In genomic region chr7:46611970-46612369, GRCm38 (mm10) we compare ENCODE assay signal across 11 mouse cellular contexts. TPM values are rescaled to one million over a fixed set of nuclear protein-coding genes. Genes with fewer than 3 reads are reported as not detected.
DNase-seq lines count a peak whose midpoint lies in the region; ATAC-seq and TF ChIP-seq lines count a peak whose summit lies in the region.
"Had no signal": no experiment of that assay in that cellular context is flagged by ENCODE, and none has a peak within 500 bp of the region (broad histone marks: within the 10 kb centered on the region; RNA-seq: fewer than 3 reads in every experiment).

No protein-coding gene starts in this region.

- no peaks in the 10 kb centered on the region for H3K9me3 ChIP-seq in midbrain, embryonic 11.5 days (ENCODE audit: control insufficient read depth, low read length)
- H3K9me3 ChIP-seq in midbrain, postnatal 0 days (ENCODE audit: low read length), result no peaks in the 10 kb centered on the region
- no peaks in the 10 kb centered on the region for H3K9me3 ChIP-seq in liver, embryonic 12.5 days (replicated peaks)
- no peaks in the 10 kb centered on the region for H3K9me3 ChIP-seq in hindbrain, embryonic 14.5 days (ENCODE audit: control insufficient read depth, low read length)
- H3K9me3 ChIP-seq: embryonic facial prominence, embryonic 12.5 days; liver, embryonic 15.5 days; stomach, embryonic 15.5 days had no signal

- H3K27ac ChIP-seq in midbrain, embryonic 11.5 days (ENCODE audit: low read depth, low read length), result no peak overlapping the region
- no peak overlapping the region for H3K27ac ChIP-seq in midbrain, postnatal 0 days (ENCODE audit: low read depth, low read length)
- H3K27ac ChIP-seq in liver, embryonic 12.5 days, result no peak overlapping the region
- no peak overlapping the region for H3K27ac ChIP-seq in hindbrain, embryonic 14.5 days
- H3K27ac ChIP-seq: embryonic facial prominence, embryonic 12.5 days; liver, embryonic 15.5 days; stomach, embryonic 15.5 days had no signal

- no peak for ATAC-seq in midbrain, embryonic 11.5 days (ENCODE audit: low FRiP score)
- ATAC-seq in midbrain, postnatal 0 days (ENCODE audit: low FRiP score), result no peak
- no peak for ATAC-seq in liver, embryonic 12.5 days
- no peak for ATAC-seq in hindbrain, embryonic 14.5 days (ENCODE audit: low FRiP score)

- no peak overlapping the region for H3K9ac ChIP-seq in midbrain, embryonic 11.5 days (ENCODE audit: low read length)
- H3K9ac ChIP-seq in midbrain, postnatal 0 days (replicated peaks; ENCODE audit: low read length, poor library complexity, severe bottlenecking), result no peak overlapping the region
- H3K9ac ChIP-seq in liver, embryonic 12.5 days, result no peak overlapping the region
- H3K9ac ChIP-seq in hindbrain, embryonic 14.5 days, result no peak overlapping the region
- H3K9ac ChIP-seq: embryonic facial prominence, embryonic 12.5 days; liver, embryonic 15.5 days; stomach, embryonic 15.5 days had no signal

- no peaks in the 10 kb centered on the region for H3K36me3 ChIP-seq in midbrain, embryonic 11.5 days (ENCODE audit: control insufficient read depth, insufficient read depth, low read length)
- H3K36me3 ChIP-seq in midbrain, postnatal 0 days (ENCODE audit: insufficient read depth, low read length), result peaks cover 59% of the 10 kb centered on the region
- peaks cover 6% of the 10 kb centered on the region; the same call in 1 of the 2 replicates for H3K36me3 ChIP-seq in liver, embryonic 12.5 days
- H3K36me3 ChIP-seq in hindbrain, embryonic 14.5 days (replicated peaks; ENCODE audit: control insufficient read depth, insufficient read depth), result peaks cover 45% of the 10 kb centered on the region
- H3K36me3 ChIP-seq: embryonic facial prominence, embryonic 12.5 days; liver, embryonic 15.5 days; stomach, embryonic 15.5 days had no signal

- peak; percentile 33 for DNase-seq in midbrain, embryonic 11.5 days (ENCODE audit: low spot score, missing footprints)
- no peak for DNase-seq in midbrain, postnatal 0 days (ENCODE audit: low spot score)
- peak; percentile 85 to 91 for DNase-seq in cerebellum, adult 18-20 months
- peak; percentile 52 to 57 for DNase-seq in heart, postnatal 10 days
- DNase-seq in lung, postnatal 4 days, result peak; percentile 55 to 57
- DNase-seq in layer of hippocampus, postnatal 10 days (ENCODE audit: low spot score in 2 of 2), result no peak
- DNase-seq in hindbrain, embryonic 14.5 days (ENCODE audit: low spot score), result no peak

- WGBS in midbrain, embryonic 11.5 days, result 85% methylated on average over 9 of the region's 9 CpGs
- 71% methylated on average over 9 of the region's 9 CpGs for WGBS in midbrain, postnatal 0 days
- WGBS in liver, embryonic 12.5 days (ENCODE audit: insufficient replicate concordance), result 82% methylated on average over 9 of the region's 9 CpGs
- WGBS in hindbrain, embryonic 14.5 days, result 82% methylated on average over 9 of the region's 9 CpGs

- H3K4me2 ChIP-seq in midbrain, embryonic 11.5 days, result no peak overlapping the region
- no peak overlapping the region for H3K4me2 ChIP-seq in midbrain, postnatal 0 days (ENCODE audit: low read depth, low read length, poor library complexity, severe bottlenecking)
- no peak overlapping the region for H3K4me2 ChIP-seq in liver, embryonic 12.5 days
- H3K4me2 ChIP-seq in hindbrain, embryonic 14.5 days (replicated peaks), result no peak overlapping the region
- H3K4me2 ChIP-seq: embryonic facial prominence, embryonic 12.5 days; liver, embryonic 15.5 days; stomach, embryonic 15.5 days had no signal

- no peaks in the 10 kb centered on the region for H3K27me3 ChIP-seq in midbrain, embryonic 11.5 days (ENCODE audit: control insufficient read depth, insufficient read depth, low read length)
- no peaks in the 10 kb centered on the region for H3K27me3 ChIP-seq in midbrain, postnatal 0 days (ENCODE audit: insufficient read depth, low read length)
- no peaks in the 10 kb centered on the region for H3K27me3 ChIP-seq in liver, embryonic 12.5 days (replicated peaks)
- no peaks in the 10 kb centered on the region for H3K27me3 ChIP-seq in hindbrain, embryonic 14.5 days (ENCODE audit: control insufficient read depth, insufficient read depth, low read length)
- H3K27me3 ChIP-seq: embryonic facial prominence, embryonic 12.5 days; liver, embryonic 15.5 days; stomach, embryonic 15.5 days had no signal

- no peak for TF ChIP-seq CTCF in midbrain, postnatal 0 days (IDR thresholded peaks at IDR 0.05)

- intact Hi-C loops in heart, postnatal 10 days (cut with DNase I), result no loop called here

- H3K4me3 ChIP-seq in midbrain, embryonic 11.5 days (ENCODE audit: low read depth, low read length), result no peak overlapping the region
- H3K4me3 ChIP-seq in midbrain, postnatal 0 days (ENCODE audit: low read depth, low read length), result no peak overlapping the region
- H3K4me3 ChIP-seq in liver, embryonic 12.5 days, result no peak overlapping the region
- no peak overlapping the region for H3K4me3 ChIP-seq in hindbrain, embryonic 14.5 days (replicated peaks; ENCODE audit: low read length)
- H3K4me3 ChIP-seq: embryonic facial prominence, embryonic 12.5 days; liver, embryonic 15.5 days; stomach, embryonic 15.5 days had no signal

- H3K4me1 ChIP-seq in midbrain, embryonic 11.5 days (ENCODE audit: control insufficient read depth, insufficient read depth, low read length), result no peaks in the 10 kb centered on the region
- H3K4me1 ChIP-seq in midbrain, postnatal 0 days (ENCODE audit: insufficient read depth, low read length), result no peaks in the 10 kb centered on the region; the same call in 1 of the 2 replicates
- H3K4me1 ChIP-seq in liver, embryonic 12.5 days, result peaks cover 3% of the 10 kb centered on the region; the same call in 1 of the 2 replicates
- H3K4me1 ChIP-seq in hindbrain, embryonic 14.5 days (replicated peaks; ENCODE audit: control insufficient read depth, insufficient read depth, low read length), result no peaks in the 10 kb centered on the region
- H3K4me1 ChIP-seq: embryonic facial prominence, embryonic 12.5 days; liver, embryonic 15.5 days; stomach, embryonic 15.5 days had no signal

RNA-seq across cellular contexts. Expression of gene Sergef, which starts 27.6 kb away (rescaled TPM):
- polyA plus RNA-seq in midbrain, embryonic 11.5 days (2014; fragmentation: Nextera tagmentation; extraction: Ambion mirVana), result 14.3 and 15.7 TPM in 2 replicates
- 47.5 and 49.1 TPM in 2 replicates for total RNA-seq in midbrain, postnatal 0 days (2014; rRNA removed)
- 47.8 and 50.9 TPM in 2 replicates for polyA plus RNA-seq in midbrain, postnatal 0 days (2015; fragmentation: Nextera tagmentation; extraction: Ambion mirVana)
- 1 to 10 TPM; 5.6 to 6.5 TPM for total RNA-seq in heart, postnatal 10 days (2021)
- total RNA-seq in layer of hippocampus, postnatal 10 days (2021), result 10 to 100 TPM; 50.5 to 55.9 TPM
- polyA plus RNA-seq in liver, embryonic 12.5 days (2016; fragmentation: Nextera tagmentation; extraction: Ambion mirVana), result 8.9 and 9.7 TPM in 2 replicates
- polyA plus RNA-seq in hindbrain, embryonic 14.5 days (2014; fragmentation: Nextera tagmentation; extraction: Ambion mirVana), result 41.1 and 44.1 TPM in 2 replicates

Comparison
In these comparisons a context has a peak if more than half of its experiments do, and no peak if none do; other contexts are left out.
1. DNase-seq: peak in midbrain, embryonic 11.5 days (single experiment), cerebellum, adult 18-20 months (2 of 2), heart, postnatal 10 days (2 of 2) and lung, postnatal 4 days (2 of 2); none in midbrain, postnatal 0 days (single experiment), layer of hippocampus, postnatal 10 days (0 of 2) and hindbrain, embryonic 14.5 days (single experiment).